Mouse (Mus musculus) retina, embryonic 14.5 days (tissue): ENCODE results near the gene Wdr76.
"Not testable (repeated sequence)": the region's sequence is repeated elsewhere in the genome, so short reads cannot be mapped to it uniquely, and the experiment has no call there.

ENCODE experiments used
- DNase-seq: peaks from one replicate; pipeline ENCODE4 v3.0.0-alpha.2; 2015; ENCODE audit warnings: low spot score

Wdr76 gene

GRCm38 (mm10) chr2:121505942-121506882 lies at the start of gene Wdr76, which contains the start of gene Mfap1a:
Wdr76 (plus strand) TSS chr2:121506723.
Mfap1a (minus strand) TSS chr2:121506665.
- peak; percentile 95 for DNase-seq

GRCm38 (mm10) chr2:121460071-121460470 lies 46.5 kb upstream of the Wdr76 start:
- DNase-seq, result no peak

DNA sequence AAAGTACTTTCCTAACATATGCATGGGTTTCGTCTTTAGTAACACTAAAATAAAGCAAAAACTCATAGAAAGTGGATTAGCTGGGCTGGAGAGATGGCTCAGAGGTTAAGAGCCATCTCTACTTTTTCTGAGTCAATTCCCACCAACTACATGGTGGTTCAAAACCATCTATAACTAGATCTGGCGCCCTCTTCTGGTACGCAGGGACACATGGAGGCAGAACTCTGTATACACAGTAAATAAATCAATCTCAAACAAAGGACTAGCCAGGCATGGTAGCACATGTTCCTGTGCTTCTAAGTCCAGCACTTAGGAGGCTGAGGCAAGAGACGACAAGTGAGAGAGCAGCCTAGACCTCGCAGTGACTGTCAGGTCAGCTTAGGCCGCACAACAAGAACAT lies 37.5 kb upstream of the Wdr76 start:
- DNase-seq, result not testable (repeated sequence)

- DNase-seq, result not testable (repeated sequence)
Measured at GRCm38 (mm10) chr2:121472783-121473182, 33.7 kb upstream of the Wdr76 start.

DNA sequence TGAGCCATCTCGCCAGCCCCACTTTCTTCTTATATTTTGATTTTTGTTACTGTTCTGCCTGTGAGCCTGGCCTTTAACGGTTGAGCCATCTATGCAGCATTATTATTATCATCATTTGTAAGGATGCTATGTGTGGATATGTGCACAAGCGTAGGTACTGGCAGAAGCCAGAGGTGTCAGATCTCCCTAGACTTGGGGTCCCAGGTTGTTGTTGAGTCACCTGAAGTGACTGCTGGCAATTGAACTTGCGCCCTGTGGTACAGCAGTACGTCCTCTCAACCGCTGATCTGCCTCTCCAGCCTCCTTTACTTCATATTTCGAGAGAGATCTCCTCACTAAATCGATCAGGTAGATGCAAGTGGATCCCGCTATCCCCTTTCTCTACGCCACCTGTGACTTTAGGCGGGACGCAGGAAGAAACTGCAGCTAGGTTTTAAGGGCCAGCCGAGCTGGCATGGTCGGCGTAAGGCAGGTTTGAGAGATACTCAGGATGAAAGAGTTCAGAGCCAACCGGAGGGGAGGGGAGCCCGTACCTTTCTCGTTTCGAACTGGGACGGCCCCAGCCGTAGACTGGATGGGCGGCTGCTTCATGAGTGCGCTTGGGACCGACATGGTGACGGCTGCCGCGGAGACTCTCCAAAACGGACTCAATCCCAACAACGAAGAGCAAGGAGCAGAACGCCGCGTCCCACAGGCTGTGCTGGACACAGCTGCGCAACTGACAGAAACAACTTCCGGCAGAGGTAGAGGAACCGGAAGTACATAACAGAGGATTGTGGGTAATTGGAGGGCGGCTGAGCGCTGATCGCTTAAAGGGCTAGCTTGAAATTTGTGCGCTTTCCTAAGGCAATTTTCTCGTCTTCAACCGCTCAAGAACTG lies 33.0 kb upstream of the Wdr76 start, which contains the start of gene Mfap1b:
Gene Mfap1b (minus strand): TSS at position 767 of the 879 bp plus-strand sequence.
- peak; percentile 91 for DNase-seq

DNA sequence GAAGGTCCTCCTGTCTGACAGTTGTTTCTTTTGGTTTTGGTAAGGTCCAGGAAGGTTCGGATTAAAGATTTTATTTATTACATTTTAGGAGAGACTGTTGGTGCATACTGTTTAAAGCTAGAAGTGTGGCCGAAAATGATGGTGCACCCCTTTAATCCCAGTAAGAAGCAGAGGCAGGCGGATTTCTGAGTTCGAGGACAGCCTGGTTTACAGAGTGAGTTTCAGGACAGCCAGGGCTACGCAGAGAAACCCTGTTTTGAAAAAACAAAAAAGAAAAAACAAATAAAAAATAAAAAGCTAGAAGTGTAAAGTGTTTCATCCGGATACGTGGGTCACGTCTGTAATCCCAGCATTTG lies 32.4 kb upstream of the Wdr76 start:
- no peak for DNase-seq

- DNase-seq, result not testable (repeated sequence)
Measured at GRCm38 (mm10) chr2:121475306-121475705, 31.2 kb upstream of the Wdr76 start.

DNA sequence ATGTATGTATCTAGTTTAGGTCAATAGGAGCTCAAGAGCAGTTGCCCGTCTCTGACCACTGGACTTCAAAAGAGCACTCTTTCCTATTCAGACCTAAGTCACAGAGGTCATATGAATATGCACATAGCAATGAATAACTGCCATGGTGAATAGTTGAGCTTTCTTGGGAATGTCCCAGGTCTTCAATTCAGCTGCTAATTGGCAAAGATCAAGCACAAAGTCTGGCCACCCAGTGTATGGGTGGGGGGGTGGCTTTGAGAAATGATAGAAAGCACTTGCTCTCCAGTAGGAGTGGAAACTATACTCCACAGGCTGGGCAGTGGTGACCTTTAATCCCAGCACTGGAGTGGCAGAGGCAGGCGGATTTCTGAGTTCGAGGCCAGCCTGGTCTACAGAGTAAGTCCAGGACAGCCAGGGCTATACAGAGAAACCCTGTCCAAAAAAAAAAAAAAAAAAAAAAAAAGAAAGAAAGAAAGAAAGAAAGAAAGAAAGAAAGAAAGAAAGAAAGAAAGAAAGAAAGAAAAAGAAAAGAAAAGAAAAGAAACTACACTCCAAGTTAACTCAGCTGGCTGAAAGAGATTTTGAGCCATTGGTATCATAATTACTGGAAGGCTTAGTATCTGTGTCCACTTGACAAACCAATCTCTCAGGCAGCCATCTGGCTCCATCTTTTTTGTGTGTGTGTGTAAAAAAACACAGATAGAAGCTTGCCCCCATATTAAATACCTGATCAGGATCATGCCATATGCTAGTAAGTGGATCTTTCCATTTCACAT lies 28.8 kb upstream of the Wdr76 start:
- no peak for DNase-seq

DNA sequence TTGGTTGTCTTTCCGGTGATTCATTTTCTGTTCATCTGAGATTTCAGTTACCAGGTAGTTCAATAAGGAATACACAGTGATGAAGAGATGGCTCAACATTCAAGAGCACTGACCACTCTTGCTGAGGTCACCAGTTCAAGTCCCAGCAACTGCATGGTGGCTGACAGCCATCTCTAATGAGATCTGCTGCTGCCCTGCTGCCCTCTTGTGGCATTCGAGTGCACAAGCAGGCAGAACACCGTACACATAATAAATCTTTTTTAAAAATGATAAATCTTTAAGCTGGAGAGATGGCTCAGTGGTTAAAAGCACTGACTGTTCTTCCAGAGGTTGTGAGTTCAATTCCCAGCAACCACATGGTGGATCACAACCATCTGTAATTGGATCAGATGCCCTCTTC lies 26.0 kb upstream of the Wdr76 start:
- peak; percentile 8 for DNase-seq

- DNase-seq, result not testable (repeated sequence)
Measured at GRCm38 (mm10) chr2:121480916-121481315, 25.6 kb upstream of the Wdr76 start.

- no peak for DNase-seq
Measured at GRCm38 (mm10) chr2:121483576-121483975, 22.9 kb upstream of the Wdr76 start.

- DNase-seq, result not testable (repeated sequence)
Measured at GRCm38 (mm10) chr2:121484403-121484802, 22.1 kb upstream of the Wdr76 start.

GRCm38 (mm10) chr2:121501550-121501949 lies 5.0 kb upstream of the Wdr76 start:
- not testable (repeated sequence) for DNase-seq

- DNase-seq, result no peak
Measured at GRCm38 (mm10) chr2:121507173-121507950, 839 bp downstream of the Wdr76 start.

- no peak for DNase-seq
Measured at GRCm38 (mm10) chr2:121507951-121508330, 1.4 kb downstream of the Wdr76 start.

GRCm38 (mm10) chr2:121509584-121509983 lies 3.1 kb downstream of the Wdr76 start:
- peak; percentile 62 for DNase-seq

- no peak for DNase-seq
Measured at GRCm38 (mm10) chr2:121511401-121511800, 4.9 kb downstream of the Wdr76 start.

DNA sequence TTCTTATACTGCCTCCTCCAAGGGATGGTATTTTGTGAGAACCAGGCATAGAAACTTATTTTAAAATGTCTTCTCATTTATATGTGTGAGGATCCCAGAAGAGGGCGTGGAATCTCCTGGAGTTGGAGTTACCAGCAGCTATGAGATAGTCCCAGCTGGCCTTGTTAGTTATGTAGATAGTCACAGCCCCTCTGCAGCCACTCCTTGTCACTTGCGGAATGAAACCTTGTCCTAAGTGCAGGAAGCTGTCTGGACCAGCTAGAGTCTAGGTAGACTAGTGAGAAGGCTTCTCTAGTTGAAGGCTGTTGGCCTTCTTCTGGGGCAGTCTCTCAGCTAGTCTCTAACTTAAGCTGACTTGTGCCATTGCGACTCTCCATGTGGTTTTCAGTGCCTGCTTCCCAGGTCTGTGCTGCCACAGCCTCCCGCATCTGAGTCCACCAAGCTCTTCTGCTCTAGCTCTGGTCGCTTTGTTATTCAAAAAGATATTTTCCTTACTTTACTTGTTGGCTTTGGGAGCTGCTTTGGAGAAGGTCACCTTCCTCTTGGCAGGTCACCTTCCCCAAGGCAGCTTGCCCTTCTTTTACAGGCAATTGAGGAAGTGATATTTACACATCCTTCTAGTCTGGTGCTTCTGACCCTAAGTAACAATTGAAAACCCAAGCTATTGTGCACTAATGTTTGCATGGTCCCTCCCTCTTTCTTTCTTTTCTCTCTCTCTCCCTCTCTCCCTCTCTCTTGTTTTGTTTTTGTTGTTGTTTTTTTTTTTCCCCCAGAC lies 6.7 kb downstream of the Wdr76 start:
- not testable (repeated sequence) for DNase-seq

DNA sequence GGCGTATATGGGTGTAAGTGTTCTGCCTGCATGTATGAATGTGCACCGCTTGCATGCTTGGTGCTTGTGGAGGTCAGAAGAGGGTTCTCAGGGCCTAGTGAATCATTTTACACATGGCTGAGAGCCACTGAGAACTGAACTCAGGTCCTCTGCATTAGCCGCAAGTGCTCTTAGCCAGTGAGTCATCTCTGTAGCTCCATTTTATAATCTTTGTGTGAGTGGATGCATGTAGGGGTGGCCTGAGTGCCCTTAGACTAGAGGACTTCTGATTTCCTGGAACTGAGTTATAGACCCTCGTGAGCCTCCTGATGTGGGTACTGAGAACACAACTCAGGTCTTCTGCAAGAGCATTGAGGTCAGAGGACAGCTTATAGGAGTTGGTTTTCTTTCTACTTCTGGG lies 7.7 kb downstream of the Wdr76 start:
- DNase-seq, result no peak

- no peak for DNase-seq
Measured at GRCm38 (mm10) chr2:121518106-121518505, 11.6 kb downstream of the Wdr76 start.
